Mouse (Mus musculus): ENCODE results near the gene Lama1. TPM values are rescaled to one million over a fixed set of nuclear protein-coding genes. Genes with fewer than 3 reads are reported as not detected.

Gene Lama1
- total RNA-seq (2021) = 1 to 10 TPM; 4.3 to 5.2 TPM
- long read RNA-seq, experiment 1, full-length matches to known transcripts = 1 of 4 reads
- long read RNA-seq, experiment 1, partial matches to known transcripts = 3 of 4 reads
- long read RNA-seq, experiment 1, other reads (novel, unspliced or antisense) = 0 of 4 reads
- long read RNA-seq, experiment 2, full-length matches to known transcripts = 1 of 2 reads
- long read RNA-seq, experiment 2, partial matches to known transcripts = 1 of 2 reads
- long read RNA-seq, experiment 2, other reads (novel, unspliced or antisense) = 0 of 2 reads

DNA sequence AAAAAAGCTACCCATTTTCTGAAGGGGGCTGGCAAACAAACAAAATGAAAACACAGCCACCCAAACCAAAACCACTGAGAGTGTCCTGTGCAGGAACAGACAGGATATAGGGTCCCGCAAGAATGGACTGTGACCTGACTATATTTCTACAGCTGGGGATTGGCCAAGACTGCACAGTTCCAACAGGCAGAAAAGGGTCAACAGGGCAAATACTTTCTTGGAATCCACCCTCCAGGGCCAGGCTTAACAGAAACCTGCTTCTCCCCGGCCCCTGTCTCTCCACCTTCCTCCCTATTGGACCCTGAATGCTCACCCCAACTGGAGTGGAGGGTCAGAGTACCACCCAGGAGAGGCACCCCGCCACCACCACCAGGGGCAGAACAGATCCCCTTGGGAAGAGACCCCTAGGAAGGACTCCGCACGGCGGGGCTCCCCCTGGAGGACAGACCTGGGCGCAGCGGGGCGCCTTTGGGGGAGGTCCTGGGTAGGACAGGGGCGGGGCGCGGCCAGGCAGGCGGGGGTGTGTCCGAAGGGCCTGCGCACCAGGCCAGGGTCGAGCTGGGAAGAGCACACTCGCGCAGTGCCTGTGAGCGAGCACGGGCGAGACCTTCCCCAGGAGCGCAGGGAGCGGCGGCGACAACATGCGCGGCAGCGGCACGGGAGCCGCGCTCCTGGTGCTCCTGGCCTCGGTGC lies at the start of gene Lama1:
Lama1 (plus strand) TSS at position 566 of the 693 bp plus-strand sequence.
- intact Hi-C loops (cut with DNase I) = no loop called here
- no peak within 1 kb of the TSS for H3K27ac ChIP-seq
- DNase-seq (ENCODE audit: extremely low spot score in 1 of 2, low spot score in 2 of 2) = peak; percentile 41 to 44
- peak; percentile 55 for TF ChIP-seq CTCF (IDR thresholded peaks at IDR 0.05)
- peak within 1 kb of the TSS; percentile 66 for H3K4me3 ChIP-seq

DNA sequence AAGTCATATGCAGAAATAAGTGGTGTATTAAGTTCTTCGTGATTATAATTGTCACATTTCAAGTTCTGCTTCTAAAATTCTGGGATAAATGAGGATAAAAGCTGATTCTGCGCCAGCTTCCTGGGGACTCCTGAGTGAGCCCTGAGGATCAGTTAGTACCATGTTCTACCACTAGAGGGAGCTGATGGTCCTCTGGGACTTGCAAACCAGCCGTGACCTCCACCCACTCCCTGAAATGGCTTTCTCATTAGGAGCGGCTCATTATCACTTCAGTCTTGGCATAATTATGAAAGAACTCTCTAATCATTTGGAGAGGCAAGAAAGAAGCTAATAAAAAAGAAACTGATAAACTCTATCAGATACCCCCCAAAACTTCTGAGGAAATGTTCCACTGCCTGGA lies 45.6 kb upstream of the Lama1 start:
- H3K4me3 ChIP-seq = no peak overlapping the region
- H3K27ac ChIP-seq = no peak overlapping the region
- TF ChIP-seq CTCF (IDR thresholded peaks at IDR 0.05) = peak; percentile 93
- intact Hi-C loops (cut with DNase I) = loop anchor here (1.0 to 5.0 kb wide), 2 partner anchors 126 to 186 kb away; no protein-coding TSS in a partner anchor
- DNase-seq (ENCODE audit: extremely low spot score in 1 of 2, low spot score in 2 of 2) = peak; percentile 24 to 44

DNA sequence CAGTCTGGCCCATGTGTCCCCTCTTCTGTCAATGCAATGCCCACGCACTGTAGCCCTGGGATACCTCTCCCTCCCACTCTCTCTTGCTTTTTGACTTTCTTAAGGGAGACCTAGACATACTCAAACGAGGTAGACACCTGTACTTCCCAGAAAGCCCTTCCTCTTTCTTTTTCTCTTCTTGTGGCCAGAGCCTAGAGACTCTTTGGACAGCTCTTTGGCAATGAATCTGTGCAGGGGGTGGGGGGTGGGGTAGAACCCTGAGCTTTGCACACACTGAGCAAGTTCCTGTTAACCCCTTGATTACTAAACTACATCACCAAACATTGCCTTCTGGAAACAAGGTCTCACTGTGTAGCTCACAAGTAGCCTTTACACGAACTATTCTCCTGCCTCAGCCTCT lies 32.8 kb upstream of the Lama1 start:
- no peak overlapping the region for H3K27ac ChIP-seq
- DNase-seq (ENCODE audit: extremely low spot score in 1 of 2, low spot score in 2 of 2) = no peak
- TF ChIP-seq CTCF (IDR thresholded peaks at IDR 0.05) = no peak
- intact Hi-C loops (cut with DNase I) = no loop called here
- H3K4me3 ChIP-seq = no peak overlapping the region

DNA sequence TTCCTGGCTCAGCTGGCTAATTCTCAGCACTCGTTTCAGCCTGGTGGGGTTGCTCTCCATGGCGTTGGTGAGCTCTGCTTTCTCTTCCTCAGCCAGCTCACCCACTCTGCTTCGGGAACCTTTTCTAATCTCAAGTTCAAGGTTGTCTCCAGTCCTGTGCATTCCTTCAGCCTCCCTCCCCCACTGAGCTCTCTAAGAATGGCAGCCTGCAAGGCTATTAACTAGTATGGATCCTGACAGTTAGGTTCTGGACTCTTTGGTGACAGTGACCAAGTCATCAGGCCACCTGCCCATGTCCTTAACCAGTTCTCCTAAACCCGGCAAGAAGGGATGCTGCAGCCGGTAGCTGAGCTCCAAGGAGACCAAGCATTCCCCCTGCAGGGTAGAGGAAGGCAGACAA lies 30.1 kb upstream of the Lama1 start:
- H3K4me3 ChIP-seq = no peak overlapping the region
- no peak for DNase-seq (ENCODE audit: extremely low spot score in 1 of 2, low spot score in 2 of 2)
- intact Hi-C loops (cut with DNase I) = no loop called here

DNA sequence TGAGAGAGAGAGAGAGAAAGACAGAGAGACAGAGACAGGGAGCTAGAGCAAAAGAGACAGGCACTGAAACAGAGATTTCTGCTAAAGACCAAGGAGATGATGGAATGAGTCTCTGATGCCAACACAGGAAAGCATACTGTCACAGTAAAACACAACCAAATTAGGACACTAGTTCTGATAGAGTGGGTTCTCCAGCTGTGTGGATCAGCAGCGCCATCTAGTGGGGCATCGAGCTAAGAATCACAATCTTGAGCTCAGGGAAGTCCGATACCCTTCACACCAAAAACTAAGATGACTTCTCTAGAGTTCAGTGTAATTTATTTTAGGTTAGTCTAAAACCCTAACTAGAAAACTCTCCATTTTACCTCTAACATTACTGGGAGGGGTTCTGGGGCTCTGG lies 29.1 kb upstream of the Lama1 start:
- peak; percentile 85 for TF ChIP-seq CTCF (IDR thresholded peaks at IDR 0.05)
- peak; percentile 44 to 64 for DNase-seq (ENCODE audit: extremely low spot score in 1 of 2, low spot score in 2 of 2)

More for the DNA sequence above, 30.1 kb upstream of the Lama1 start:
- no peak for TF ChIP-seq CTCF (IDR thresholded peaks at IDR 0.05)
- H3K27ac ChIP-seq = no peak overlapping the region

DNA sequence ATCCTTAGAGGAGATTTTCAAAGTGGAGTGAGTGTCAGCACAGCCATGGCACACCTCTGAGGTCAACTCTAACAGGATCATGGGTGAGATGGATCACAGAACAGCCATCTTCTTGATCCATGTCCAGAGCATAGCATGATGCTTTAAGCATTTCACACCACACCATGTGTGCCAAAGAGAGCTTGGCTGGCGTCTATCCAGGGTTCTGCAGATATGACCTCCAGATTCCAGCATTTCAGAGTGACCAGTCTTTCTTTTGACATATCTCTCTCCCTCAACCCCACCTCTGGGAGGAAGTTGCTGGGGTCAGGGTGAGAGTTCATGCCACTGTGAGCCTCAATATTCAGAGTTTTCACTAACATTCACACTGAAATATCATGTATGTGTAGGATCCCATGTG lies 18.5 kb upstream of the Lama1 start:
- TF ChIP-seq CTCF (IDR thresholded peaks at IDR 0.05) = no peak
- DNase-seq (ENCODE audit: extremely low spot score in 1 of 2, low spot score in 2 of 2) = no peak
- Histone ChIP-seq H3K4me3 (no peak overlapping the region), H3K27ac (no peak overlapping the region)
- intact Hi-C loops (cut with DNase I) = no loop called here

More for the DNA sequence above, 29.1 kb upstream of the Lama1 start:
- Histone ChIP-seq H3K4me3 (no peak overlapping the region), H3K27ac (no peak overlapping the region)
- intact Hi-C loops (cut with DNase I) = loop anchor here (1.0 kb wide), 1 partner anchor 1090 kb away; no protein-coding TSS in a partner anchor

DNA sequence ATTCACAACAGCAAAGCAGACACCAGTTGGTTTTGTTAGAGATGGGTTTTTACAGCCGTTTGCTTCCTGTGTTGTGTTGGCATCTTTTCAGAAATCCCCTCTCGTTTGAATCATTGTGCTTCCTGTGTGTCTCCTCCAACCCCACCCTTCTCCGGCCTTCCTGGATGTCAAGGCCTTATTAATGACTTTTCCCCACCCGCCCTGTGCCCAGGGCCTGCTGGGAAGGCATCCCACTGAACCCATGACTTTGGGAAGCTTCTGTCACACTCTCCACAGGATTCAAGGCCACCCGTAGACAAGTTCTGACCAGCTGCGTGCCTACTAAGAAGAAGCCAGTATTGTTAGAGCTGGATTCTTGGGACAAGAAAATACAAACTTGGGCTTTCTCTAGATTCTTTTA lies 16.0 kb upstream of the Lama1 start:
- intact Hi-C loops (cut with DNase I) = no loop called here
- no peak for TF ChIP-seq CTCF (IDR thresholded peaks at IDR 0.05)
- no peak for DNase-seq (ENCODE audit: extremely low spot score in 1 of 2, low spot score in 2 of 2)

DNA sequence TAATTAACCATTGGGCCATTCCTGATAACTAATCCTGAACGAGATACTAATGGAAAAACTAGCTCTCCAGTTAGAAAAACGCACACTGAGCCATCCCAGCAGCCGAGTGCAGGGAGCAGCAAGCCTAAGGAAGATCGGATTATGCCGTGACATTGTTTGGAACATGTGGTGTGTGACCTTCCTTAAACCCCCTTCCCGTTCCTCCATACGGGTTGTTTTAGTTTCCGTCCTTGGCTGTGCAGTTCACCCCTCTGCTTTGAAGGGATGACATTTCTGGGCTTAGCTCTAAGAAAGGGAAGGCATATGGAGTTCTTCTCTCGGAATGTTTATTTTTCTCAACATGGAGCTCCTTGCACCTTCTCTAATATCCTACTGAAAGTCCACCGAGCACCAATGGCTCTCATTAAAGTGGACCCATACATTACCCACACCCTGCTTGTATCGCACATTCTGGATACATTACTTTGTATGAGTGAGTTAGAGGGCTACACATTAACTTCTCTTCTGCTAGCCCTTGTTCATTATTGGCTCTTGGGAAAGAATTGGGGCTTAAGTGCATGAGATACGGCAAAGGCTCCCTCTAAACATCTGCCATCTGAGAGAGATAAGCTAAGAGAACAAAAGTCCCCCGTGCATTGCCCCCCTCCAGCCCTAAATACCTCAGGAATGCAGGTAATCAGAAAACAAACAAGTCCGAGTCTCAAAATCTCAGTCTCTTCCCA lies 11.9 kb upstream of the Lama1 start:
- TF ChIP-seq CTCF (IDR thresholded peaks at IDR 0.05) = no peak
- no peak for DNase-seq (ENCODE audit: extremely low spot score in 1 of 2, low spot score in 2 of 2)
- intact Hi-C loops (cut with DNase I) = no loop called here
- Histone ChIP-seq H3K4me3 (no peak overlapping the region), H3K27ac (no peak overlapping the region)

More for the DNA sequence above, 16.0 kb upstream of the Lama1 start:
- Histone ChIP-seq H3K4me3 (no peak overlapping the region), H3K27ac (no peak overlapping the region)

DNA sequence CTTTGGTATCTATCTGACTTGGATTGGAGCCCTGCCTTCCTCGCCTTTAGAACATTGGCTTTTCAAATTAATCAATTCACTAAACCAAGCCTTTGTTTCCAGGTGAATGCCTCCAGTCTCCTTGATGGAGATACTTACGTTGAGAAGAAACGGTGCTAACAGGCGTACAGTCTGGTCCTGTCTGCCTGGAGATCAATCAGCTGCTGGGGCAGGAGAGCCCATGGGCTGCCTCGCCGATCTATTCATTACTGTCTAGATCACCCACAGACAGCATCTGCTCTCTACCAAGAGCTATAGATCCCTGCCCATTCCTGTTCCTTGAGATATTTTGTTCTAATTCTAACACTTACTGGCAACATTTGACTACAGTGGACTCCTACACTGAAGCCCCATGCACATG lies 9.6 kb upstream of the Lama1 start:
- TF ChIP-seq CTCF (IDR thresholded peaks at IDR 0.05) = no peak
- intact Hi-C loops (cut with DNase I) = no loop called here
- no peak overlapping the region for H3K27ac ChIP-seq
- H3K4me3 ChIP-seq = no peak overlapping the region
- DNase-seq (ENCODE audit: extremely low spot score in 1 of 2, low spot score in 2 of 2) = no peak

DNA sequence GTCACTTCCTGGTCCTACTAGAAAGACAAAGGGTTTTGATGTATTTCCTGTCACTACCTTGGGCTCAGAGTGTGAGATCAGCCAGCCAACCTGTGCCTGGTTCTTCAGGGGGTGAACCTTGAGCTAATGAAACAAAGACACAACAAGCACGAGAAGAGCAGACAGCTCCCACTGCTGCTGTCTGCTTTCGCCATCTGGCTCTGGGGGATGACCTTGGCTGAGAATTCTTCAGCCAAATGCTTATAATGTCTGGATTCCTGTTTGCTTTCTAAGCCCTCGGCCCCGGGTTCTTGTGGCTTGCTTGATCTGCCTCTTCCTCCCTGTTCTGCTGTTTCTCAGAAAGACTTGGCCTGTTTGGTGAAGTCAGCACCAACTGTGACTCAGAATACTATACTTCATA lies 6.4 kb upstream of the Lama1 start:
- H3K27ac ChIP-seq = no peak overlapping the region
- intact Hi-C loops (cut with DNase I) = no loop called here
- no peak overlapping the region for H3K4me3 ChIP-seq
- no peak for DNase-seq (ENCODE audit: extremely low spot score in 1 of 2, low spot score in 2 of 2)
- TF ChIP-seq CTCF (IDR thresholded peaks at IDR 0.05) = no peak

DNA sequence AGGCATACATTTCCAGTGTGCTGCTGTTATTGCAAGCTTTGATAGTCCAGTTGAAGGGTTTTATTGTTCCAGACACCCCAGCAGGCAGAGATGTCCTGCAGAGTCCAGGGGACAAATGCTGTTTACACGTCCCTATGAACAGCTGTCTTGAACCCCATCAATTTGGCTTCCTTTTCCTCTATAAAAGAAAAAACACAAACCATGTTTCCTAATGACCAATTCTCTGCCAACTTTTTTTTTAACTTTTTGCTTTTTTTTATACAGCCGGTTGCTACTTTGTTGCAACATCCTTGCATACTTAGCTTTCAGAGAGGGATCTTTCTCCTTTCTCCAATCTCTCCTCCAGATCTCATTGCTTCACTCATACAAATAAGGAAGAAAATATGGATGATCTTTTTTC lies 4.4 kb upstream of the Lama1 start:
- intact Hi-C loops (cut with DNase I) = no loop called here
- Histone ChIP-seq H3K4me3 (no peak overlapping the region), H3K27ac (no peak overlapping the region)
- no peak for TF ChIP-seq CTCF (IDR thresholded peaks at IDR 0.05)
- DNase-seq (ENCODE audit: extremely low spot score in 1 of 2, low spot score in 2 of 2) = no peak

DNA sequence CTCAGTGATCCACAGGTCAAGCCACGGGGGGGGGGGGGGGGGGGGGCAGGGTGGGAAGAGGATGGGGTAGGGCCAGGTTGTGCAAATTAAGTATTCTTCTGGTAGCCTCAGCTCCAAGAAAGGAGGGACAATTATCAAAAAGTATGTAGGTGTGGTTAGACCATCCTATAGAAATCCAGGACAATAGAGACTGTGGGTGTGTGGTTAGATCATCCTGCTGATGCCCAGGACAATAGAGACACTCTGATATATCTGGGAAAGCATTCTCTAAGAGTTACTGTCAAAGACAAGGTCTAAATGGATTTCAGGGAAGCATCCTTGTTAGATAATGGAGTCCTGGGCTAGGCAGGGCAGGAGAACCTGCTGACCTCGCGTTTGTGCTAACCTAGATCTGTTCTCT lies 3.2 kb upstream of the Lama1 start:
- intact Hi-C loops (cut with DNase I) = no loop called here
- Histone ChIP-seq H3K27ac (no peak overlapping the region), H3K4me3 (no peak overlapping the region)
- TF ChIP-seq CTCF (IDR thresholded peaks at IDR 0.05) = no peak
- DNase-seq (ENCODE audit: extremely low spot score in 1 of 2, low spot score in 2 of 2) = no peak
